13 mouse cellular contexts compared by ENCODE assay signal in the genomic region with DNA sequence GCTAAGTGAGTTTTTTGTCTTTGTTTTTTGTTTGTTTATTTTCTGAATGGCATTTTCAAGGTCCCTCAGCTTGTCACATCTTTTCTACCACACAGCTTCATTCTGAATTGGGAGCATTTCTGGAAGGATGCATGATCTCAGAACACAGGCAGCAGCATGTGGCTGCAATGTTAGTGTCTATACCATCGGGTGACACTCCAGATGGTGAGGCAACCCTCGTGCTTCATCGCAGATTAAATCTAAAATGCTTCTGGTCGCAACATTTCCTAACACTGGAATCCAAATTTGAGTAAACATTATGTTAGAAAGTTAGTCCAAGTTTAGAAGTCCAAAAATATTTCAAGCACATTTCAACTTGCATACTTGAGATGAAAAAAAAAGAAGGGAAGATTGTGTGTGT.
DNase-seq lines count a peak whose midpoint lies in the region; ATAC-seq and TF ChIP-seq lines count a peak whose summit lies in the region.
"Had no signal": no experiment of that assay in that cellular context is flagged by ENCODE, and none has a peak within 500 bp of the region (broad histone marks: within the 10 kb centered on the region; RNA-seq: fewer than 3 reads in every experiment).

No protein-coding gene starts in this region.

- TF ChIP-seq POLR2A in brain, embryonic 14.5 days (IDR thresholded peaks at IDR 0.05; ENCODE audit: borderline replicate concordance, extremely low read depth, insufficient read depth, insufficient read length, poor library complexity, severe bottlenecking) = no peak

- no peak for TF ChIP-seq CTCF in brain, embryonic 14.5 days (IDR thresholded peaks at IDR 0.05; ENCODE audit: borderline replicate concordance, extremely low read depth, insufficient read depth, insufficient read length)

- intact Hi-C loops in left cerebral cortex, postnatal 36 days (cut with DNase I) = no loop called here
- intact Hi-C loops in left cerebral cortex, postnatal 4 days (cut with DNase I) = no loop called here

- peak; percentile 8 to 20 for DNase-seq in left cerebral cortex, postnatal 36 days (ENCODE audit: low spot score in 2 of 2)
- no peak for DNase-seq in left cerebral cortex, postnatal 4 days
- DNase-seq in brain, adult 2 months (ENCODE audit: low read depth, low spot score) = peak; percentile 52
- peak; percentile 74 for DNase-seq in brain, embryonic 14.5 days (ENCODE audit: low read depth)
- peak; percentile 10 to 24 for DNase-seq in frontal cortex, postnatal 14 days (ENCODE audit: low spot score in 2 of 2)
- no peak for DNase-seq in layer of hippocampus, postnatal 25 days (ENCODE audit: extremely low spot score in 1 of 2, low spot score in 1 of 2)
- DNase-seq: adrenal gland, postnatal 10 days; cerebellum, adult 9-11 months; heart, postnatal 4 days; kidney, adult 2 months; lung, postnatal 14 days had no signal

- no peak for ATAC-seq in megakaryocyte-erythroid progenitor cell, adult 5-6 weeks (replicated peaks; ENCODE audit: low FRiP score, low TSS enrichment, poor library complexity, severe bottlenecking)
- ATAC-seq: midbrain, embryonic 13.5 days had no signal

Comparison
In these comparisons a context has a peak if more than half of its experiments do, and no peak if none do; other contexts are left out.
1. DNase-seq: peak in left cerebral cortex, postnatal 36 days (2 of 2), brain, adult 2 months (single experiment), brain, embryonic 14.5 days (single experiment) and frontal cortex, postnatal 14 days (2 of 2); none in left cerebral cortex, postnatal 4 days (single experiment) and layer of hippocampus, postnatal 25 days (0 of 2).